Mouse (Mus musculus): ENCODE measurements around the gene Zbtb2. TPM values are rescaled to one million over a fixed set of nuclear protein-coding genes. Genes with fewer than 3 reads are reported as not detected.

The Zbtb2 gene
- total and polyA plus RNA-seq, 3 experiments, result 6.1 to 11.4 (median 11.1) TPM

GRCm38 (mm10) chr10:4384244-4384643, 3.7 kb downstream of the Zbtb2 start:
- no peak for DNase-seq (ENCODE audit: extremely low read depth)
- Histone ChIP-seq H3K27ac (ENCODE audit: insufficient read depth, low read depth) (no peak overlapping the region), H3K4me2 (ENCODE audit: insufficient read depth, low read depth, poor library complexity, severe bottlenecking) (no peak overlapping the region), H3K27me3 (replicated peaks) (no peaks in the 10 kb centered on the region), H3K9ac (ENCODE audit: insufficient read depth, low read depth) (no peak overlapping the region), H3K4me3 (replicated peaks in 1 of 3; ENCODE audit: low read depth in 2 of 3, low read length in 2 of 3, poor library complexity in 1 of 3) (no peak overlapping the region), H3K79me2 (replicated peaks; ENCODE audit: control insufficient read depth, extremely low read depth, insufficient read depth, poor library complexity, severe bottlenecking) (peaks cover 29% of the 10 kb centered on the region), H3K4me1 (ENCODE audit: control insufficient read depth in 1 of 2, insufficient read depth in 2 of 2) (peaks cover 0 to 11% of the 10 kb centered on the region in 2 experiments; a peak in 2 of 4 replicates), H3K36me3 (replicated peaks in 1 of 2; ENCODE audit: control insufficient read depth in 1 of 2, insufficient read depth in 1 of 2, low read length in 1 of 2) (peaks cover 0 to 7% of the 10 kb centered on the region in 2 experiments), H3K9me3 (replicated peaks; ENCODE audit: low read length) (no peaks in the 10 kb centered on the region)
- dilution Hi-C loops (cut with MboI; ENCODE audit: extremely low pct_ligation_motif_present, extremely low pct_unique_long_range_greater_than_20kb, low sequenced_read_pairs) (no loop called here), in situ Hi-C loops (cut with MboI; ENCODE audit: low pct_ligation_motif_present, low pct_unique_long_range_greater_than_20kb, low sequenced_read_pairs) (no loop called here)
- no peak for TF ChIP-seq USF2 (conservative IDR thresholded peaks at IDR 0.05; ENCODE audit: low read depth, low read length)
- no peak for TF ChIP-seq SMC3 (IDR thresholded peaks at IDR 0.05; ENCODE audit: low read depth, low read length)
- no peak for TF ChIP-seq MAZ (IDR thresholded peaks at IDR 0.05; ENCODE audit: low read depth, low read length)
- TF ChIP-seq UBTF (IDR thresholded peaks at IDR 0.05; ENCODE audit: low read depth, low read length), result no peak
- TF ChIP-seq KAT2A (IDR thresholded peaks at IDR 0.05; ENCODE audit: insufficient replicate concordance, low read length), result no peak
- no peak for TF ChIP-seq GABPA (IDR thresholded peaks at IDR 0.05; ENCODE audit: insufficient replicate concordance, low read depth, low read length)
- no peak for TF ChIP-seq HCFC1 (IDR thresholded peaks at IDR 0.05; ENCODE audit: low read depth, low read length)
- no peak for TF ChIP-seq RAD21 (IDR thresholded peaks at IDR 0.05; ENCODE audit: low read depth, low read length)
- TF ChIP-seq MXI1 (IDR thresholded peaks at IDR 0.05; ENCODE audit: low read depth, low read length), result no peak
- TF ChIP-seq TCF12 (IDR thresholded peaks at IDR 0.05; ENCODE audit: low read depth, low read length), result no peak
- TF ChIP-seq MYC (IDR thresholded peaks at IDR 0.05; ENCODE audit: low read depth, low read length), result no peak
- no peak for TF ChIP-seq ETS1 (conservative IDR thresholded peaks at IDR 0.05; ENCODE audit: low read depth, low read length)
- TF ChIP-seq ELF1 (IDR thresholded peaks at IDR 0.05; ENCODE audit: low read depth, low read length), result no peak
- TF ChIP-seq E2F4 (IDR thresholded peaks at IDR 0.05; ENCODE audit: insufficient replicate concordance, low read depth, low read length), result no peak
- TF ChIP-seq CHD1 (IDR thresholded peaks at IDR 0.05; ENCODE audit: low read depth, low read length), result no peak
- no peak for TF ChIP-seq NELFE (IDR thresholded peaks at IDR 0.05; ENCODE audit: low read depth, low read length)

GRCm38 (mm10) chr10:4380748-4381147, 7.2 kb downstream of the Zbtb2 start:
- in situ Hi-C loops (cut with MboI; ENCODE audit: low pct_ligation_motif_present, low pct_unique_long_range_greater_than_20kb, low sequenced_read_pairs) (no loop called here), dilution Hi-C loops (cut with MboI; ENCODE audit: extremely low pct_ligation_motif_present, extremely low pct_unique_long_range_greater_than_20kb, low sequenced_read_pairs) (no loop called here)
- Histone ChIP-seq H3K9ac (ENCODE audit: insufficient read depth, low read depth) (no peak overlapping the region), H3K9me3 (replicated peaks; ENCODE audit: low read length) (no peaks in the 10 kb centered on the region), H3K4me1 (ENCODE audit: control insufficient read depth in 1 of 2, insufficient read depth in 2 of 2) (peaks cover 0 to 4% of the 10 kb centered on the region in 2 experiments; a peak in 1 of 4 replicates), H3K27me3 (replicated peaks) (no peaks in the 10 kb centered on the region), H3K4me2 (ENCODE audit: insufficient read depth, low read depth, poor library complexity, severe bottlenecking) (no peak overlapping the region), H3K27ac (ENCODE audit: insufficient read depth, low read depth) (no peak overlapping the region), H3K36me3 (replicated peaks in 1 of 2; ENCODE audit: control insufficient read depth in 1 of 2, insufficient read depth in 1 of 2, low read length in 1 of 2) (peaks cover 0 to 11% of the 10 kb centered on the region in 2 experiments), H3K4me3 (replicated peaks in 1 of 3; ENCODE audit: low read depth in 2 of 3, low read length in 2 of 3, poor library complexity in 1 of 3) (no peak overlapping the region), H3K79me2 (replicated peaks; ENCODE audit: control insufficient read depth, extremely low read depth, insufficient read depth, poor library complexity, severe bottlenecking) (peaks cover 5% of the 10 kb centered on the region; the same call in 1 of the 2 replicates)
- TF ChIP-seq CHD2 (IDR thresholded peaks at IDR 0.05; ENCODE audit: low read length), result no peak
- DNase-seq (ENCODE audit: extremely low read depth), result no peak
